Mouse (Mus musculus) limb, embryonic 10.5 days (tissue): ENCODE data around the gene Abr. TPM values are rescaled to one million over a fixed set of nuclear protein-coding genes. Genes with fewer than 3 reads are reported as not detected.

Experiments used
- DNase-seq: peaks from one replicate; pipeline ENCODE4 v3.0.0-alpha.2; 2017; ENCODE audit warnings: low spot score
- H3K27ac ChIP-seq: fragments of 300-500 bp; sonication (generic); 2 replicates; pipeline ENCODE4 v1.5.1; 2016; ENCODE audit warnings: mild to moderate bottlenecking
- H3K27me3 ChIP-seq: fragments of 300-500 bp; sonication (generic); 2 replicates; pipeline ENCODE4 v1.6.1; 2016; ENCODE audit warnings: low read depth, mild to moderate bottlenecking; ENCODE audit not compliant: poor library complexity, severe bottlenecking
- H3K36me3 ChIP-seq: fragments of 300-500 bp; sonication (generic); 2 replicates; pipeline ENCODE4 v1.6.1; 2016; ENCODE audit warnings: mild to moderate bottlenecking, moderate library complexity
- H3K4me1 ChIP-seq: fragments of 300-500 bp; sonication (generic); 2 replicates; pipeline ENCODE4 v1.6.1; 2016
- H3K4me3 ChIP-seq: fragments of 300-500 bp; sonication (generic); 2 replicates; pipeline ENCODE4 v1.5.1; 2016; ENCODE audit warnings: mild to moderate bottlenecking, moderate library complexity
- H3K9me3 ChIP-seq: fragments of 300-500 bp; sonication (generic); replicated peaks from 2 replicates; pipeline ENCODE4 v1.6.1; 2016; ENCODE audit warnings: mild to moderate bottlenecking
- WGBS: fragments of 180-500 bp; shearing (Covaris S2); methylation state at CpG from one replicate; pipeline ENCODE4 v1.1.7; 2016; 5-methylcytosine and 5-hydroxymethylcytosine counted together
- polyA plus RNA-seq: library from polyadenylated mRNA; unstranded; fragments of >200 nt; fragmentation: Nextera tagmentation; extraction: Ambion mirVana; gene quantifications from 2 replicates; pipeline ENCODE4 v1.2.1, GENCODE M21; 2016

The Abr gene
- polyA plus RNA-seq, 1 experiment from 2014 or later, result 53.7 TPM

- H3K27ac ChIP-seq, result no peak overlapping the region
- H3K36me3 ChIP-seq, result peaks cover 18% of the 10 kb centered on the region
- peak; percentile 69 for DNase-seq
- H3K4me3 ChIP-seq, result no peak overlapping the region
- peaks cover 9% of the 10 kb centered on the region; the same call in 1 of the 2 replicates for H3K4me1 ChIP-seq
- no peaks in the 10 kb centered on the region for H3K9me3 ChIP-seq
- H3K27me3 ChIP-seq, result no peaks in the 10 kb centered on the region
- 42% methylated on average over 1 of the region's 1 CpGs for WGBS
Observed at GRCm38 (mm10) chr11:76540973-76541372, 81.1 kb downstream of the Abr start.

GRCm38 (mm10) chr11:76537401-76537800 lies 84.7 kb downstream of the Abr start:
- Histone ChIP-seq H3K4me1 (peaks cover 15% of the 10 kb centered on the region; the same call in 1 of the 2 replicates), H3K36me3 (peaks cover 9% of the 10 kb centered on the region), H3K27me3 (no peaks in the 10 kb centered on the region), H3K9me3 (no peaks in the 10 kb centered on the region), H3K4me3 (no peak overlapping the region), H3K27ac (0 out of 2 replicates have a peak overlapping the region, but pooled peaks have one; percentile 53)
- 91% methylated on average over 3 of the region's 3 CpGs for WGBS
- no peak for DNase-seq

- Histone ChIP-seq H3K9me3 (no peaks in the 10 kb centered on the region), H3K36me3 (peaks cover 12% of the 10 kb centered on the region), H3K4me1 (peaks cover 20% of the 10 kb centered on the region), H3K27me3 (no peaks in the 10 kb centered on the region), H3K4me3 (no peak overlapping the region), H3K27ac (0 out of 2 replicates have a peak overlapping the region, but pooled peaks have one; percentile 53)
- 80% methylated on average over 10 of the region's 10 CpGs for WGBS
- DNase-seq, result no peak
Observed at GRCm38 (mm10) chr11:76536576-76537354, 85.3 kb downstream of the Abr start.

DNA sequence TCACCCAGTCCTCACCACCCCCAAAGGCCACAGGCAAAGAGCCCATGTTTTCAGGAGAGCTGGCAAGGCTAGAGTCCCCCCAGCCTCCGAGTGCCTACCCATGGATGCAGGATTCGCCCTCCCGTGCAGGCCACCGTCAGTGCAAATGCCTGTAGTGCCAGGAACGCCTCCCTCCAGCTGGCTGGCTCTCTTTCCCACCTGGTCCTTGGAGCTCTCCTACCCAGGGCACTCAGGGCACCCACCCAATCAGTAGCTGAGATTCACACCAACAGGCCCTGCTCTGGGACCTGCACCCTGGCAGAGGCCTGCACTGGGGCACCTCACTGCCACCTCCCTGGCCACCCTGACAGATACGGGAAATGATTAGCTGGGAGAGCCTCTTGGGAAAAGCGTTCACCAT lies 90.1 kb downstream of the Abr start:
- Histone ChIP-seq H3K4me3 (no peak overlapping the region), H3K27me3 (no peaks in the 10 kb centered on the region), H3K4me1 (peaks cover 51% of the 10 kb centered on the region), H3K27ac (no peak overlapping the region), H3K9me3 (no peaks in the 10 kb centered on the region), H3K36me3 (peaks cover 12% of the 10 kb centered on the region)
- 93% methylated on average over 7 of the region's 7 CpGs for WGBS
- DNase-seq, result no peak

GRCm38 (mm10) chr11:76530966-76531678 lies 91.0 kb downstream of the Abr start:
- Histone ChIP-seq H3K27me3 (no peaks in the 10 kb centered on the region), H3K4me1 (peaks cover 56% of the 10 kb centered on the region), H3K4me3 (no peak overlapping the region), H3K27ac (no peak overlapping the region; the same call in 1 of the 2 replicates), H3K9me3 (no peaks in the 10 kb centered on the region), H3K36me3 (peaks cover 12% of the 10 kb centered on the region)
- no peak for DNase-seq
- 47% methylated on average over 7 of the region's 7 CpGs for WGBS

DNA sequence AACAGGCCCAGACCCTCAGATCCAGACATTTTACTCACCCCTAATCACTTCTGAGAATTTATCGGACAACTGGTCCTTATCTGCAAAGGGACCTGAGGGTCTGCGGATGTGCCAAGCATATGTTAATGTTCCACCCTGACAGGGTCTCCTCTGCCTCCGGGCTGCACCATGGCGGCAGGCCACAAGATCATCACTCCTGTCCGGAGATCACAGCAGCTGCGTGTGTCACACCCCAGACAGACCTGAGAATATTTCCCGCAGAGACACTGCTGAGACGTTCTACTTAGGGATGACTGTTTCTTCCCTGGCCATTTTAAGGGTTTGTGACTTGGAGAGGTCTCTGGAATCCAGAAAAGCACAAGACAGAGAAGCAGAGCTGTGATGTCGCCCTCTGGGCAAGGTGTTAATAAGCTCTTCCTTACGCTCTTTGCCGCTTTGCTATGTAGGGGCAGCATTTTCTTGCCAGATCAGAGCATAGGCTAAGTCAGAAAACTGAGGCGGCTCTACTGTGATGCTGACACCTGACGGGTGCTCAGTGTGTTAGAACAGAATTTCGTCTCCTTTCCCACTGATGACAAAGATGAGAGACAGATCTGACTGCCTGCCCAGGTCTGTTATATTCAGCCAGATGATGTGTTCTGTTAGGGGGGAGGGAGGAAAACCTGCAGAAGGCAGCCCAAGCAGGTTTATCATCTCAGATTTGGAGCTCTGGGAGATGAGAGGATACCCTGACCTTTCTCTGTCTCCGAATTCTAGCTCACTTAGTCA lies 91.8 kb downstream of the Abr start:
- H3K36me3 ChIP-seq, result peaks cover 12% of the 10 kb centered on the region
- WGBS, result 78% methylated on average over 15 of the region's 15 CpGs

GRCm38 (mm10) chr11:76529352-76530141 lies 92.6 kb downstream of the Abr start:
- Histone ChIP-seq H3K4me1 (peaks cover 66% of the 10 kb centered on the region), H3K36me3 (peaks cover 12% of the 10 kb centered on the region), H3K27me3 (no peaks in the 10 kb centered on the region), H3K4me3 (no peak overlapping the region), H3K27ac (peak overlapping the region; percentile 66), H3K9me3 (no peaks in the 10 kb centered on the region)
- no peak for DNase-seq
- WGBS, result 75% methylated on average over 6 of the region's 6 CpGs

More for the DNA sequence above, 91.8 kb downstream of the Abr start:
- H3K4me3 ChIP-seq, result no peak overlapping the region
- no peak for DNase-seq
- no peaks in the 10 kb centered on the region for H3K9me3 ChIP-seq
- peaks cover 64% of the 10 kb centered on the region for H3K4me1 ChIP-seq
- no peak overlapping the region; the same call in 1 of the 2 replicates for H3K27ac ChIP-seq
- no peaks in the 10 kb centered on the region for H3K27me3 ChIP-seq

GRCm38 (mm10) chr11:76525646-76526351 lies 96.3 kb downstream of the Abr start:
- WGBS, result 39% methylated on average over 4 of the region's 4 CpGs
- Histone ChIP-seq H3K4me3 (peak overlapping the region; percentile 21; the same call in 1 of the 2 replicates), H3K27me3 (no peaks in the 10 kb centered on the region), H3K36me3 (0 out of 2 replicates have a peak, but pooled peaks cover 7% of the 10 kb centered on the region), H3K4me1 (peaks cover 79% of the 10 kb centered on the region), H3K9me3 (no peaks in the 10 kb centered on the region), H3K27ac (peak overlapping the region; percentile 76)
- DNase-seq, result peak; percentile 51

DNA sequence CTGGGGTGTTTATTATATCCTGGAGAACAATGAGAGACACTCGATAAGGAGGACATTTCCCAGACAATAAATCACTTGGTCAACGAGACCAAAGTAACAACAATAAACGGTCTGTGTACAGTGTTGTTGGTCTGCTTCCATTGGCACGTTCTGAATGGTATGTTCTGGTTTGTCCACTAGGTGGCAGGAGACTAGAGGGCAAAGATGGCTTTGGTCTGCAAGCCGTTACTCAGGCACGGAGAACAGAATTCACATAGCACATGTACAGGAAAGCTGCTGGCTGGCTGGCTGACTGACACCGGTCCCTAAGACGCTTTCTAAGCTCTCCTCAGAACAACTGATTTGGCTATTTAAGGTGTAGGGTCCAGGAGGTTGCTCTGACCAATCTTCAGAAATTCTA lies 97.2 kb downstream of the Abr start:
- DNase-seq, result peak; percentile 74
- Histone ChIP-seq H3K27me3 (no peaks in the 10 kb centered on the region), H3K9me3 (no peaks in the 10 kb centered on the region), H3K36me3 (peaks cover 13% of the 10 kb centered on the region), H3K4me1 (peaks cover 71% of the 10 kb centered on the region), H3K4me3 (no peak overlapping the region), H3K27ac (peak overlapping the region; percentile 76)
- WGBS, result 18% methylated on average over 8 of the region's 8 CpGs

GRCm38 (mm10) chr11:76523356-76523755 lies 98.8 kb downstream of the Abr start:
- no peaks in the 10 kb centered on the region for H3K9me3 ChIP-seq
- WGBS, result 50% methylated on average over 4 of the region's 4 CpGs
- peak; percentile 46 for DNase-seq
- H3K36me3 ChIP-seq, result peaks cover 15% of the 10 kb centered on the region
- H3K4me3 ChIP-seq, result no peak overlapping the region
- H3K4me1 ChIP-seq, result peaks cover 57% of the 10 kb centered on the region
- H3K27me3 ChIP-seq, result no peaks in the 10 kb centered on the region
- peak overlapping the region; percentile 76 for H3K27ac ChIP-seq

GRCm38 (mm10) chr11:76520889-76521288 lies 101.2 kb downstream of the Abr start:
- 88% methylated on average over 6 of the region's 6 CpGs for WGBS
- H3K27me3 ChIP-seq, result no peaks in the 10 kb centered on the region
- no peak for DNase-seq
- no peak overlapping the region for H3K27ac ChIP-seq
- H3K4me1 ChIP-seq, result peaks cover 42% of the 10 kb centered on the region
- H3K36me3 ChIP-seq, result peaks cover 15% of the 10 kb centered on the region
- no peaks in the 10 kb centered on the region for H3K9me3 ChIP-seq
- H3K4me3 ChIP-seq, result no peak overlapping the region
